Mouse (Mus musculus) liver, postnatal 0 days (tissue): ENCODE data around the gene Plg.

Source experiments
- CTCF ChIP-seq: sonication (generic); IDR thresholded peaks from 2 replicates; pipeline ENCODE4 v1.5.1; 2016; ENCODE audit warnings: antibody characterized with exemption, low read depth
- EP300 ChIP-seq: IDR thresholded peaks from 2 replicates; pipeline ENCODE4 v1.6.1; 2016; ENCODE audit warnings: antibody characterized with exemption, low read depth, mild to moderate bottlenecking

GRCm38 (mm10) chr17:12415031-12415735, 36.8 kb downstream of the Plg start:
- TF ChIP-seq CTCF (no peak), EP300 (no peak)
